Mouse (Mus musculus): Measurements from ENCODE around the gene Rnf26. TPM values are rescaled to one million over a fixed set of nuclear protein-coding genes. Genes with fewer than 3 reads are reported as not detected.
A peak's percentile ranks its signal among the peaks of the same experiment; 100 is the strongest.

Rnf26 gene
- polyA plus RNA-seq, 1 experiment from 2014 or later, result 80.1 TPM

GRCm38 (mm10) chr9:44133287-44133686 is 20.0 kb upstream of the Rnf26 start:
- peak overlapping the region; percentile 70; the same call in 1 of the 2 replicates for H3K4me3 ChIP-seq
- H3K9me3 ChIP-seq, result no peaks in the 10 kb centered on the region
- peak overlapping the region; percentile 65 for H3K27ac ChIP-seq (replicated peaks)
- H3K4me1 ChIP-seq, result peaks cover 70% of the 10 kb centered on the region
- 13% methylated on average over 2 of the region's 2 CpGs for WGBS
- H3K36me3 ChIP-seq (replicated peaks), result 0 out of 2 replicates have a peak, but pooled peaks cover 3% of the 10 kb centered on the region
- DNase-seq (ENCODE audit: low spot score), result no peak
- peaks cover 75% of the 10 kb centered on the region for H3K27me3 ChIP-seq (replicated peaks; ENCODE audit: low read depth, poor library complexity, severe bottlenecking)

- DNase-seq (ENCODE audit: low spot score), result no peak
- Histone ChIP-seq H3K27me3 (replicated peaks; ENCODE audit: low read depth, poor library complexity, severe bottlenecking) (peaks cover 74% of the 10 kb centered on the region), H3K4me1 (peaks cover 70% of the 10 kb centered on the region), H3K36me3 (replicated peaks) (0 out of 2 replicates have a peak, but pooled peaks cover 3% of the 10 kb centered on the region), H3K27ac (replicated peaks) (no peak overlapping the region), H3K9me3 (no peaks in the 10 kb centered on the region), H3K4me3 (no peak overlapping the region)
- WGBS, result 60% methylated on average over 5 of the region's 5 CpGs
Measured at GRCm38 (mm10) chr9:44132200-44132599, 18.9 kb upstream of the Rnf26 start.

- WGBS, result 31% methylated on average over 7 of the region's 7 CpGs
- Histone ChIP-seq H3K4me3 (peak overlapping the region; percentile 57; the same call in 1 of the 2 replicates), H3K27me3 (replicated peaks; ENCODE audit: low read depth, poor library complexity, severe bottlenecking) (peaks cover 64% of the 10 kb centered on the region), H3K9me3 (no peaks in the 10 kb centered on the region), H3K27ac (replicated peaks) (peak overlapping the region; percentile 86), H3K4me1 (peaks cover 74% of the 10 kb centered on the region), H3K36me3 (replicated peaks) (no peaks in the 10 kb centered on the region)
- DNase-seq (ENCODE audit: low spot score), result peak; percentile 35
Measured at GRCm38 (mm10) chr9:44131276-44131590, 17.9 kb upstream of the Rnf26 start.

GRCm38 (mm10) chr9:44130581-44131275 is 17.4 kb upstream of the Rnf26 start:
- Histone ChIP-seq H3K36me3 (replicated peaks) (no peaks in the 10 kb centered on the region), H3K4me3 (peak overlapping the region; percentile 57), H3K27ac (replicated peaks) (peak overlapping the region; percentile 86), H3K4me1 (peaks cover 72% of the 10 kb centered on the region), H3K27me3 (replicated peaks; ENCODE audit: low read depth, poor library complexity, severe bottlenecking) (peaks cover 59% of the 10 kb centered on the region), H3K9me3 (no peaks in the 10 kb centered on the region)
- peak; percentile 74 for DNase-seq (ENCODE audit: low spot score)
- WGBS, result 9% methylated on average over 19 of the region's 19 CpGs

- WGBS, result under 1% methylated on average over 27 of the region's 27 CpGs
- Histone ChIP-seq H3K27me3 (replicated peaks; ENCODE audit: low read depth, poor library complexity, severe bottlenecking) (peaks cover 52% of the 10 kb centered on the region), H3K27ac (replicated peaks) (peak overlapping the region; percentile 86)
Measured at GRCm38 (mm10) chr9:44130034-44130433, 16.7 kb upstream of the Rnf26 start.

GRCm38 (mm10) chr9:44129633-44130032 is 16.3 kb upstream of the Rnf26 start:
- H3K27ac ChIP-seq (replicated peaks), result peak overlapping the region; percentile 86
- peak overlapping the region; percentile 57 for H3K4me3 ChIP-seq
- H3K4me1 ChIP-seq, result peaks cover 69% of the 10 kb centered on the region
- peaks cover 48% of the 10 kb centered on the region for H3K27me3 ChIP-seq (replicated peaks; ENCODE audit: low read depth, poor library complexity, severe bottlenecking)
- H3K9me3 ChIP-seq, result no peaks in the 10 kb centered on the region
- no peak for DNase-seq (ENCODE audit: low spot score)
- 3% methylated on average over 9 of the region's 9 CpGs for WGBS
- no peaks in the 10 kb centered on the region for H3K36me3 ChIP-seq (replicated peaks)

More at GRCm38 (mm10) chr9:44130034-44130433, 16.7 kb upstream of the Rnf26 start:
- DNase-seq (ENCODE audit: low spot score), result peak; percentile 84
- H3K36me3 ChIP-seq (replicated peaks), result no peaks in the 10 kb centered on the region
- no peaks in the 10 kb centered on the region for H3K9me3 ChIP-seq
- H3K4me1 ChIP-seq, result peaks cover 71% of the 10 kb centered on the region
- H3K4me3 ChIP-seq, result peak overlapping the region; percentile 57

- Histone ChIP-seq H3K27me3 (replicated peaks; ENCODE audit: low read depth, poor library complexity, severe bottlenecking) (peaks cover 26% of the 10 kb centered on the region), H3K27ac (replicated peaks) (no peak overlapping the region), H3K9me3 (no peaks in the 10 kb centered on the region), H3K4me3 (no peak overlapping the region), H3K36me3 (replicated peaks) (no peaks in the 10 kb centered on the region), H3K4me1 (peaks cover 47% of the 10 kb centered on the region)
- 75% methylated on average over 3 of the region's 3 CpGs for WGBS
- DNase-seq (ENCODE audit: low spot score), result no peak
Measured at GRCm38 (mm10) chr9:44127351-44127801, 14.1 kb upstream of the Rnf26 start.

- no peaks in the 10 kb centered on the region for H3K36me3 ChIP-seq (replicated peaks)
- H3K4me1 ChIP-seq, result peaks cover 46% of the 10 kb centered on the region
- DNase-seq (ENCODE audit: low spot score), result no peak
- H3K4me3 ChIP-seq, result no peak overlapping the region
- H3K9me3 ChIP-seq, result no peaks in the 10 kb centered on the region
- 86% methylated on average over 3 of the region's 3 CpGs for WGBS
- no peak overlapping the region for H3K27ac ChIP-seq (replicated peaks)
- H3K27me3 ChIP-seq (replicated peaks; ENCODE audit: low read depth, poor library complexity, severe bottlenecking), result peaks cover 19% of the 10 kb centered on the region
Measured at GRCm38 (mm10) chr9:44126746-44127145, 13.4 kb upstream of the Rnf26 start.

GRCm38 (mm10) chr9:44125546-44126428 is 12.5 kb upstream of the Rnf26 start:
- Histone ChIP-seq H3K4me1 (peaks cover 36% of the 10 kb centered on the region), H3K27me3 (replicated peaks; ENCODE audit: low read depth, poor library complexity, severe bottlenecking) (peaks cover 10% of the 10 kb centered on the region), H3K27ac (replicated peaks) (no peak overlapping the region), H3K36me3 (replicated peaks) (no peaks in the 10 kb centered on the region), H3K4me3 (peak overlapping the region; percentile 14; the same call in 1 of the 2 replicates), H3K9me3 (no peaks in the 10 kb centered on the region)
- 34% methylated on average over 18 of the region's 18 CpGs for WGBS
- DNase-seq (ENCODE audit: low spot score), result peak; percentile 88

- WGBS, result 24% methylated on average over 5 of the region's 5 CpGs
- H3K4me1 ChIP-seq, result peaks cover 29% of the 10 kb centered on the region
- no peak overlapping the region for H3K27ac ChIP-seq (replicated peaks)
- H3K4me3 ChIP-seq, result no peak overlapping the region
- H3K9me3 ChIP-seq, result no peaks in the 10 kb centered on the region
- no peak for DNase-seq (ENCODE audit: low spot score)
- peaks cover 8% of the 10 kb centered on the region; the same call in 1 of the 2 replicates for H3K27me3 ChIP-seq (replicated peaks; ENCODE audit: low read depth, poor library complexity, severe bottlenecking)
- H3K36me3 ChIP-seq (replicated peaks), result no peaks in the 10 kb centered on the region
Measured at GRCm38 (mm10) chr9:44125026-44125425, 11.7 kb upstream of the Rnf26 start.

GRCm38 (mm10) chr9:44124317-44124716 is 11.0 kb upstream of the Rnf26 start:
- 71% methylated on average over 6 of the region's 6 CpGs for WGBS
- DNase-seq (ENCODE audit: low spot score), result no peak
- Histone ChIP-seq H3K4me3 (no peak overlapping the region), H3K36me3 (replicated peaks) (no peaks in the 10 kb centered on the region), H3K9me3 (no peaks in the 10 kb centered on the region), H3K27ac (replicated peaks) (no peak overlapping the region), H3K27me3 (replicated peaks; ENCODE audit: low read depth, poor library complexity, severe bottlenecking) (peaks cover 8% of the 10 kb centered on the region; the same call in 1 of the 2 replicates), H3K4me1 (peaks cover 23% of the 10 kb centered on the region)

- Histone ChIP-seq H3K27me3 (replicated peaks; ENCODE audit: low read depth, poor library complexity, severe bottlenecking) (no peaks in the 10 kb centered on the region), H3K4me1 (0 out of 2 replicates have a peak, but pooled peaks cover 1% of the 10 kb centered on the region), H3K4me3 (no peak overlapping the region), H3K27ac (replicated peaks) (no peak overlapping the region), H3K36me3 (replicated peaks) (no peaks in the 10 kb centered on the region), H3K9me3 (no peaks in the 10 kb centered on the region)
- 85% methylated on average over 8 of the region's 8 CpGs for WGBS
- no peak for DNase-seq (ENCODE audit: low spot score)
Measured at GRCm38 (mm10) chr9:44119948-44120465, 6.7 kb upstream of the Rnf26 start.
